Mouse (Mus musculus) heart, postnatal 14 days (tissue): ENCODE data around the gene Rasd1. TPM values are rescaled to one million over a fixed set of nuclear protein-coding genes. Genes with fewer than 3 reads are reported as not detected.
A peak's percentile ranks its signal among the peaks of the same experiment; 100 is the strongest.

Source experiments
- DNase-seq, 2 experiments: peaks; one replicate each; pipeline ENCODE4 v3.0.0; 2021 to 2022
- intact Hi-C: fragments of 180-260 bp; cut with DNase I; formaldehyde crosslinking; loops from one replicate; pipeline ENCODE4 v1.15.1; 2025
- long read RNA-seq, 2 experiments: library from polyadenylated mRNA; stranded (forward); transcript quantifications; one replicate each; pipeline ENCODE4 v2.0.0; 2021
- total RNA-seq, 2 experiments: library from RNA; stranded (reverse); gene quantifications; 2 replicates each; pipeline ENCODE4 v1.2.3; 2021

The Rasd1 gene
- 10 to 100 TPM; 11.9 to 13.4 TPM for total RNA-seq
- long read RNA-seq, experiment 1, transcript Rasd1-201 (2 exons, 1,611 nt), result major isoform, 16 of 16 reads
- long read RNA-seq, experiment 1, partial matches to known transcripts, result 0 of 16 reads
- long read RNA-seq, experiment 1, other reads (novel, unspliced or antisense), result 0 of 16 reads
- long read RNA-seq, experiment 2, transcript Rasd1-201 (2 exons, 1,611 nt), result major isoform, 10 of 10 reads
- long read RNA-seq, experiment 2, partial matches to known transcripts, result 0 of 10 reads
- long read RNA-seq, experiment 2, other reads (novel, unspliced or antisense), result 0 of 10 reads

- DNase-seq, result peak; percentile 86 to 88
- intact Hi-C loops, result loop anchor here (2.0 kb wide), 3 partner anchors 62 to 112 kb away; no protein-coding TSS in a partner anchor
Observed at GRCm38 (mm10) chr11:59964818-59965217, at the start of gene Rasd1. Gene Rasd1 (minus strand): TSS chr11:59964944.

GRCm38 (mm10) chr11:60011516-60011915, 46.8 kb upstream of the Rasd1 start:
- intact Hi-C loops, result no loop called here
- DNase-seq, result no peak

GRCm38 (mm10) chr11:60009451-60009850, 44.7 kb upstream of the Rasd1 start:
- intact Hi-C loops, result no loop called here
- no peak for DNase-seq

GRCm38 (mm10) chr11:60005866-60006265, 41.1 kb upstream of the Rasd1 start:
- intact Hi-C loops, result no loop called here
- DNase-seq, result no peak

GRCm38 (mm10) chr11:60004716-60005115, 40.0 kb upstream of the Rasd1 start:
- DNase-seq, result no peak
- intact Hi-C loops, result no loop called here

- intact Hi-C loops, result no loop called here
- no peak for DNase-seq
Observed at GRCm38 (mm10) chr11:60003811-60004210, 39.1 kb upstream of the Rasd1 start.

GRCm38 (mm10) chr11:60001231-60001980, 36.7 kb upstream of the Rasd1 start:
- intact Hi-C loops, result no loop called here
- no peak for DNase-seq

- DNase-seq, result no peak
Observed at GRCm38 (mm10) chr11:59994318-59994717, 29.6 kb upstream of the Rasd1 start.

GRCm38 (mm10) chr11:59991365-59991764, 26.6 kb upstream of the Rasd1 start:
- DNase-seq, result peak in 1 of 2 experiments; percentile 7
- intact Hi-C loops, result no loop called here

More at GRCm38 (mm10) chr11:59994318-59994717, 29.6 kb upstream of the Rasd1 start:
- intact Hi-C loops, result no loop called here

GRCm38 (mm10) chr11:59989406-59989805, 24.7 kb upstream of the Rasd1 start:
- DNase-seq, result no peak
- intact Hi-C loops, result no loop called here

GRCm38 (mm10) chr11:59977831-59978230, 13.1 kb upstream of the Rasd1 start:
- DNase-seq, result no peak
- intact Hi-C loops, result no loop called here

GRCm38 (mm10) chr11:59975241-59975640, 10.5 kb upstream of the Rasd1 start:
- DNase-seq, result no peak
- intact Hi-C loops, result no loop called here

- intact Hi-C loops, result no loop called here
- no peak for DNase-seq
Observed at GRCm38 (mm10) chr11:59973389-59973788, 8.6 kb upstream of the Rasd1 start.

GRCm38 (mm10) chr11:59971691-59972090, 6.9 kb upstream of the Rasd1 start:
- intact Hi-C loops, result loop anchor here (2.0 kb wide), 1 partner anchor 47 kb away; no protein-coding TSS in a partner anchor
- DNase-seq, result no peak

GRCm38 (mm10) chr11:59970780-59971179, 6.0 kb upstream of the Rasd1 start:
- intact Hi-C loops, result loop anchor here (2.0 kb wide), 1 partner anchor 48 kb away; no protein-coding TSS in a partner anchor
- no peak for DNase-seq

GRCm38 (mm10) chr11:59967765-59968164, 3.0 kb upstream of the Rasd1 start:
- intact Hi-C loops, result no loop called here
- DNase-seq, result no peak

GRCm38 (mm10) chr11:59966102-59966483, 1.3 kb upstream of the Rasd1 start:
- DNase-seq, result no peak
- intact Hi-C loops, result loop anchor here (1.0 kb wide), 1 partner anchor 86 kb away; no protein-coding TSS in a partner anchor

GRCm38 (mm10) chr11:59965227-59966101, 720 bp upstream of the Rasd1 start:
- DNase-seq, result peak; percentile 85 to 89
- intact Hi-C loops, result loop anchor here (1.0 to 2.0 kb wide), 4 partner anchors 61 to 111 kb away; no protein-coding TSS in a partner anchor

GRCm38 (mm10) chr11:59964163-59964758, 483 bp downstream of the Rasd1 start:
- intact Hi-C loops, result loop anchor here (2.0 kb wide), 3 partner anchors 63 to 113 kb away; no protein-coding TSS in a partner anchor
- DNase-seq, result peak; percentile 31 to 42
